Mouse (Mus musculus): ENCODE data around the gene AW822073. TPM values are rescaled to one million over a fixed set of nuclear protein-coding genes. Genes with fewer than 3 reads are reported as not detected.
A peak's percentile ranks its signal among the peaks of the same experiment; 100 is the strongest.

Gene AW822073
- total RNA-seq, 2 experiments from 2014 or later = not detected

DNA sequence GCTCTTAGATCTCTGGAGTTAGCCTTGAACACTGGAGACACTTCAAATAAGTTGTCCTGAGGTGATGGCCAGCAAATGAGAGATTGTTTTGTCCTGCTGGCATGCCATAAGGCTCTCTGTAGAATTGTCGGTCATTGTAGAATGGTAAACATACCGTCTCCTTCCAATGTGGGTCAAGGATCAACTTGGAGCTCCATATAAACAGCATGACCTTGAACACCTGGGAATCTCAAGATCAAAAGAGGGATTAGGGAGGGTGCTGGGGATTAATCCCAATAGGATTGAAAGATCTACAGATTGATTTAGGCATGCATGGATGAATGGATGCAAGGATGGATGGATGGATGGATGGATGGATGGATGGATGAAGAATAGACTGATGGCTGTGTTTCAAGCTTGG, 3.2 kb downstream of the AW822073 start:
- DNase-seq (ENCODE audit: low spot score in 2 of 2) = peak in 1 of 2 experiments; percentile 30

DNA sequence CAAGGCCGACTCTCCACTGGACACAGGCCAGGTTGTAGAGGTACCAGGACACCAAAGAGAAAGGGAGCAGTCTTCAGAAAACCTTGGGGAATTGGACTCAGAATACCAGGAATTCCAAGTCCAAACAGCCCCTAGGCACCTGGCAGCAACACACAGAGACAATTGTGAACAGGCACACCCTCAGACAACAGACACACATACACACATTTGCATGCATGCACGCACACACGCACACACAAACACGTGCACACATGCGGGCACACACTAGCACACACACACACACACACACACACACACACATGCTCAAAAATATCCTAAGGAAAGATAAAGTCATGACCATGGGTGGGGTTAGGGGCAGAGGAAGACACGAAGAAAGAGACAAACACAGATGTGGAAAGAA, 4.0 kb downstream of the AW822073 start:
- DNase-seq (ENCODE audit: low spot score in 2 of 2) = no peak

DNA sequence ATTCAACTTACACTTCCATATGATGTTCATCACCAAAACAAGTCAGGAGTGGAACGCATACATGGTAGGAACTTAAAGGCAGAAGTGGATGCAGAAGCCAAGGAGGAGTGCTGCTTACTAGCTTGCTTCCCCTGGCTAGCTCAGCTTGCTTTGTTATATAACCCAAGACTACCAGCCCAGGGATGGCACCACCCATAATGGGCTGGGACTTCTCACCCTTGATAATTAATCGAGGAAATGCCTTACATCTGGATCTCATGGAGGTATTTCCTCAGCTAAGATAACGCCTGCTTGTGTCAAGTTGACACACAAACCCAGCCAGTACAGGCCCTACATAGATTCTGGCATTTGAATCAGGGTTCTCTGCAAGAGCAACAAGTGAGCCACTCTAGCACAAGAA, 7.4 kb downstream of the AW822073 start:
- no peak for DNase-seq (ENCODE audit: low spot score in 2 of 2)

DNA sequence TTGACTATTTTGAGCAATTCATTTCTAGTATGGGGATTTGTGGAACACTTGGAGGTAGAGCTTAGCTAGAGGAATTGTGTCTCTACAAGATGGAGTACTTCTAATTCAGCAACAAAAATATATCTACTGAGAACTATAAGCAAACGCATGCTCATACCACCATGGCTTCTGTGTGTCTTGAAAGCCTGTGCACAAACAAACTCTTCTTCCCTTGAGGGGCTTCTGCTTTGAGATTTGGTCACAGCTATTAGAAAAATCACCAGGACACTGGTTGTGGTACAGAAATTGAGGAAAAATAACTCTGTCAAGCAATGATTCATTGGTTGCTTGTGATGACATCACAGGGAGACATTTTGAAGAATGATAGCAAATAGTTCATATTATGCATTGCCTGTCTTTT, 9.4 kb downstream of the AW822073 start:
- DNase-seq (ENCODE audit: low spot score in 2 of 2) = no peak

DNA sequence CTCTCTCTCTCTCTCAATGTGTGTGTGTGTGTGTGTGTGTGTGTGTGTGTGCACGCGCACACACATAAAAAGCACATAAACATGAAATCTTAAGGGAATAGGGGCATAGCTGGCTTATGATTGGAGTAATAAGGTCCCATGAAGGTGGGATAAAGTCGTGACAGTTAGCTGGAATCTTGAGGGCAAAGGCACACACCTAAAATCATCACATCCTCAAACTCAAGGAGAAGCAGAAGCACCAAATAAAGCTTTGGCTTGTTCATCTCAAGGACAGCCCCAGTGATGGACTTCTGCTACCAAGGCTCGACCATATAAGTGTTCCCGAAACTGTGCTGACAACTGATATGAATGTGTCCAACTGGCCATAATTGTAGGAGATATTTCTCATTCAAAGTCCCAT, 9.8 kb downstream of the AW822073 start:
- DNase-seq (ENCODE audit: low spot score in 2 of 2) = no peak

DNA sequence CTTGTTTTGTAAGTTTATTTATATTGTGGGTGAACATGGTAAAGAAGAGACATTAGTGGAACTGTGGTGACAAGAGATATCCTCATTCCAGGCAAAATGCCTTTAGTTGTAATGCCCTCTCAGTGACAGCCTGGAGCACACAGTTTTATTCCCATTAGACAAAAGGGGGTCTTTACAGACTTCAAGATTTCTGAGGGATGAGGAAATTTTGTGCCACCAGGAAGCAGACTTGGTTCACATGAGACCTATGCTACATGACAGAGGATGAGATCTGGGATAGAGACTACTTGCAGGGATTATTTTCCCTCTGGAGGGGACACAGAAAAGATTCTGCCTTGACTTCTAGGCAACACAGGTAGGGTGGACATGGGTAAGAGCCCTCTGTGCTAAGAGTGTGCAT, 10.2 kb downstream of the AW822073 start:
- DNase-seq (ENCODE audit: low spot score in 2 of 2) = no peak

DNA sequence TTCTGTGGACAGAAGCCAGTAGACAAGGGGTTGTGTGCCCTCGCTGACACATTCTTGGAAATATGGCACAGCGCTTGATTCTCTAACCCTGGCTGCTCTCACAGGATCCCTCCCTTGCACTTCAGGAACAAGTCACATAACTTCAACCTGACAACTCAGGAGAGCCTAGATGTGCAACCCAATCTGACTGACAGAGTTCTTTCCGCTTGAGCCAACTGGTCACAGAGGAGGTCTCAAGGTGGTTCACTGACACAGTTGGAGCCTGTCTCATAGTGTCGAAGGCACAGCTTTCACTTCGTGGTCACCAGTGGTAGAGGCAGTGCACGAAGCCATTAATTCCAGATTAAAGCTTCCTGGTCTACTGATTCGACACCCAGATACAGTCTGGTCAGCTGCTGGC, 12.5 kb downstream of the AW822073 start:
- DNase-seq (ENCODE audit: low spot score in 2 of 2) = no peak

DNA sequence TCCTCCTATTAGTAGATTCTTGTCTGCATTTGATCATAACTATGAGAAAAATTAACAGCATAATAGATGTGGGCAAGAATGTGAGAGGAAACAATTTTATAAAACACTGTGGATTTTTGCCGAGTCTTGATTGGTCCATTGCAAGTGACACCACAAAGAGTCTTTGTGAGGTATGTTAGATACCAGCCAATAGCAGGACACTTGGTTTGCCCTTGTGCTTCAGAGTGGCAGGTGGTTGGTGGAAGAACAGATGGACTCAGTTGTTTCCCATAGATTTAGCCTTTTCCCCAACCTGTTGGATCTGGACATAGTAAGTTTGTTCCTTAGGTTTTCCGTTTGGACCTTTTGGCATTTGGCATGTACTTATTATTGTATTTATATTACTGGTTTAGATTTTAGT, 13.5 kb downstream of the AW822073 start:
- no peak for DNase-seq (ENCODE audit: low spot score in 2 of 2)

DNA sequence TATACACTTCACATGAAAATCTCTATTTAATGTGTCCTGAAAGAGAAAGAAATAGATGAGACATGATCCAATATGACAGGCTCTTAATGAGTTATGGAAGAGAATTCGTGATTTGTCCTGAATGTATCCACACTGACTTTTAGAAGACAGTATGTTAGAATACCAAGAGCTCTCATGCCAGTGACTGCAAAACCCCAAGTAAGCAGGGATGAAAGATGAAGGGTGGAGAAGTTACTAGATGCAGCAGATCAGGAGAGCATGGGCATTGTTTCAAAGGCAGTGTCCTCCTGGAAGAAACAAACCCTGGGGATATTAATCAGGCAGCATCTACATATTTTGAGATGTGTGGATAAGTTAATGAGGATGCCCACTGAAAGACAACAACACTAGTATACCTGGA, 14.2 kb downstream of the AW822073 start:
- no peak for DNase-seq (ENCODE audit: low spot score in 2 of 2)

DNA sequence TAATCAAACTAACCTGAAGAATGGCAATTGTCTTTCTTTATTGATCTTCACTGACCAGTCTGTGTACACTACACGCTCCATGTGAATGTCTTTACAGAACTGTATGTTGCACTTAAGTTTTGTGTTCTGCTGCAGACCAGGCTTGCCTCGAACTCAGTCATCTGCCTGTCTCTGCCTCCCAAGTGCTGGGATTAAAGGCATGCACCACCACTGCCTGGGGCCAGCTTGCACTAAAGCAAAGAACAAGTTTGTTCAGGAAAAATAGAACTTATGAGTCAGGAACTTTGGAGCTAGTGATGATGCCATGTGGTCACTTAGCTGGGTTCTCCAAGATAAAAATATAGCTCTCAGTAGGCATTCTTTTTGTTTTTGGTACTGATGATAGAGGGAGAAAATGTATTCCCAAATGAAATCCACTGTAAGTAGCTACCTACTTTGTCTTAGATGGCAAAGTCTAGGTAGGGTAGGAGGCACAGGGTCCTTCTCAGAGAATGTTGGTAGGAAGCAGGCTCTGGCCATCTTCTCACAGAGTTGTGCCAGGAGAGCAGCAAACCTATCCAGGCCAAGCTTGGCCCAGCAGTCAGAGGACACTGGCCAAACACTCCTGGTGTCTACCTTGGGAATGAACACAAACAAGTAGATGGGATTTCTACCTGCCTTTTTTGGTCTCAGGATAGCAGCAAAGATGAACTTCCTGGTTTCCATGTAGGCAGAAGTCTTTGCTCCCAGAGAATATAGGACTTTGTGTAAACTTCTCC, 14.8 kb downstream of the AW822073 start:
- DNase-seq (ENCODE audit: low spot score in 2 of 2) = no peak

DNA sequence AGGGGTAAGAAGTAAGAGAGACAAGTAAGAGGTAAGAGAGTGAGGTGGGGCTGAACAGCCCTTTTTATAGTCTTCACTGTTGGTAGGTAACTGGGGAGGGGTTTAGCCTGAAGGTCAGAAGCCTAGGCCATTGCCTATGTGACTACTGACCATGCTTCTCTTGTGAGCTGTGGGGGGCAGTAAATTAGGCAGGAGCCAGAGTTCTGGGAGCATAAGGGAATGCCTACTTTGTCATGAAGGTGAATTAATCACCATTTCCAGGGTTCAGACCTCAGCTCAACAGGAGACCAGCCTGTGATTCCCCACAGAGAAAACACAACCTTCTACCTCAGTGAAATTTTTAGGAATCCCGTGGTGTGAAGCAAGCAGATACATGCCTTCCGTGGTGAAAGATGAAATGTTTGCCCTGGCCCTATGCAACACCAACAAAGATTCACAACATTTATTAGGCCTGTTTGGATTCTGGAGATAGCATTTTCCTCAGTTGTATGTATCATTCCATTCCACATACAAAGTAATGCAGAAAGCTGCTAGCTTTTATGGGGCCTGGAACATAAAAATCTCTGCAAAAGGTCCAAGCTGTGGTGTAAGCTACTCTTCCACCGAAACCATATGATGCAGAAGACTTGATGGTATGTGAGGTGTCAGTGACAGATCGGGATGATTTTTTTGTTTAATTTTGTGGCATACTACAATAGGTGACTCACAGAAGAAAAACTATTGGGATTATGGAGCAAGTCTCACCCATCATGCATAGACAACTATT, 17.9 kb downstream of the AW822073 start:
- DNase-seq (ENCODE audit: low spot score in 2 of 2) = no peak

DNA sequence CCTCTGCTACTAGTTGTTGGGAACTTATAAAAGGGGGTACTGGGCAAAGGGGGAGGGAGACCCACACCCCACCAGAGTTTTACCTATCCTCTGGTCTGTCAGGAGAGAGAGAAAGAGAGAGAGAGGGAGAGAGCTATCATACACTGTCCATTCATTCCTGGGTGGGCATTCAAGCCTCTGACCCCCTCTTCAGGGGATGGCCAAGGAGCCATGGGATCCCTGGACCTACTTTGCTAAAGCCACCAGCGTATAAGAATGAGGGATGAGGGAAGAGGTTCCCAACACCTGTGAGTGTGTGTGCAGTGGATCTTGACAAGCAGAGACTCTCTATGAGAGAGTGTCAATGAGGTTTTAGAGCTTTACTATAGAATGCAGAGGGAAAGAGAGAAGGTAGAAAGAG, 18.7 kb downstream of the AW822073 start:
- DNase-seq (ENCODE audit: low spot score in 2 of 2) = no peak

Other genes starting within 250 kb of the AW822073 start
- not detected for gene Duxf3, start 7.7 kb upstream of the AW822073 start, total RNA-seq (2021)
- not detected for gene Gm4981, start 11.8 kb upstream of the AW822073 start, total RNA-seq (2021)
- 10 to 100 TPM; 61.7 to 71.3 TPM for gene Gcc2, start 30.6 kb upstream of the AW822073 start, total RNA-seq (2021)
- 10 to 100 TPM; 30.2 to 30.8 TPM for gene Lims1, start 98.5 kb upstream of the AW822073 start, total RNA-seq (2021)
- gene Ranbp2, start 222.0 kb upstream of the AW822073 start, total RNA-seq (2021) = 10 to 100 TPM; 63.9 to 65.9 TPM

All from layer of hippocampus, postnatal 10 days (tissue).